In the genomic region with DNA sequence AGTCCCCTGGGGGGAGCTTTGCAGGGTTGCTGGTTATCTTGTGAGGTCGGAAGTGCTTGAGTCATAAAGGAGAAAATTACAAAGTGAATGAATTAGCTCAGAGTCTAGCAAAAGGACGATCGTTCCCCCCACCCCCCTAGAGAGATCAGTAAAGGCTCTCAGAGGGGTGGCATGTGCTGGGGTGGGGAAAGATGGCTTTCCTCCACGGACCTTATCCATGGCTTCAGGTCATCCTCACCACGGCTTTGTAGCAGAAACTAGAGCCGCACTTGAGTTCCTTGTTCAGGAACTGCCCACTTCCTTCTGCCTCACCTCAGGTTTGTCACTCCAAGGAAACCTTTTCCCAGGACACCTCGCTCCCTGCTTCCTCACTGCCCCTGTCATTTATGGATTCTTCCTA, we compare ENCODE assay signal across 8 mouse cellular contexts. TPM values are rescaled to one million over a fixed set of nuclear protein-coding genes. Genes with fewer than 3 reads are reported as not detected.
DNase-seq lines count a peak whose midpoint lies in the region; ATAC-seq lines count a peak whose summit lies in the region.

Spcs2 (minus strand) TSS at position 101 of the 400 bp plus-strand sequence.

- intact Hi-C loops in left cerebral cortex, postnatal 36 days (cut with DNase I) = loop anchor here (10.0 kb wide), 1 partner anchor 379 kb away; the partner anchor contains the start of gene Rps3

- H3K9ac ChIP-seq in lung, embryonic 15.5 days = no peak within 1 kb of the TSS
- H3K9ac ChIP-seq in embryonic facial prominence, embryonic 12.5 days = no peak within 1 kb of the TSS
- H3K9ac ChIP-seq in heart, embryonic 15.5 days = no peak within 1 kb of the TSS
- H3K9ac ChIP-seq in neural tube, embryonic 13.5 days = no peak within 1 kb of the TSS

- no peaks in the 10 kb centered on the region for H3K9me3 ChIP-seq in lung, embryonic 15.5 days
- no peaks in the 10 kb centered on the region for H3K9me3 ChIP-seq in embryonic facial prominence, embryonic 12.5 days
- H3K9me3 ChIP-seq in heart, embryonic 15.5 days (replicated peaks) = no peaks in the 10 kb centered on the region
- H3K9me3 ChIP-seq in neural tube, embryonic 13.5 days = no peaks in the 10 kb centered on the region

- no peak for ATAC-seq in lung, embryonic 15.5 days (ENCODE audit: borderline replicate concordance, extremely low read depth, low FRiP score, low TSS enrichment)
- no peak for ATAC-seq in embryonic facial prominence, embryonic 12.5 days (ENCODE audit: insufficient number of reproducible peaks, insufficient read depth, low FRiP score, low TSS enrichment)
- no peak for ATAC-seq in heart, embryonic 15.5 days (replicated peaks; ENCODE audit: insufficient number of reproducible peaks, insufficient read depth, low FRiP score, low read depth)
- ATAC-seq in neural tube, embryonic 13.5 days (ENCODE audit: low read depth) = no peak

- H3K4me1 ChIP-seq in lung, embryonic 15.5 days = peaks cover 15% of the 10 kb centered on the region
- H3K4me1 ChIP-seq in embryonic facial prominence, embryonic 12.5 days = peaks cover 6% of the 10 kb centered on the region; the same call in 1 of the 2 replicates
- peaks cover 19% of the 10 kb centered on the region for H3K4me1 ChIP-seq in heart, embryonic 15.5 days (replicated peaks)
- H3K4me1 ChIP-seq in neural tube, embryonic 13.5 days (replicated peaks) = peaks cover 5% of the 10 kb centered on the region; the same call in 1 of the 2 replicates

- H3K36me3 ChIP-seq in lung, embryonic 15.5 days = no peaks in the 10 kb centered on the region
- no peaks in the 10 kb centered on the region for H3K36me3 ChIP-seq in embryonic facial prominence, embryonic 12.5 days
- no peaks in the 10 kb centered on the region for H3K36me3 ChIP-seq in heart, embryonic 15.5 days
- no peaks in the 10 kb centered on the region for H3K36me3 ChIP-seq in neural tube, embryonic 13.5 days

- H3K27me3 ChIP-seq in lung, embryonic 15.5 days = no peaks in the 10 kb centered on the region
- H3K27me3 ChIP-seq in embryonic facial prominence, embryonic 12.5 days = no peaks in the 10 kb centered on the region
- H3K27me3 ChIP-seq in heart, embryonic 15.5 days = no peaks in the 10 kb centered on the region
- no peaks in the 10 kb centered on the region for H3K27me3 ChIP-seq in neural tube, embryonic 13.5 days

- no peak for DNase-seq in lung, adult 18-20 months
- DNase-seq in left cerebral cortex, postnatal 36 days (ENCODE audit: low spot score in 2 of 2) = no peak
- no peak for DNase-seq in cerebellum, postnatal 25 days
- DNase-seq in frontal cortex, postnatal 25 days (ENCODE audit: low spot score in 2 of 2) = no peak

- no peak within 1 kb of the TSS for H3K4me3 ChIP-seq in lung, embryonic 15.5 days
- H3K4me3 ChIP-seq in embryonic facial prominence, embryonic 12.5 days = no peak within 1 kb of the TSS
- no peak within 1 kb of the TSS for H3K4me3 ChIP-seq in heart, embryonic 15.5 days
- no peak within 1 kb of the TSS for H3K4me3 ChIP-seq in neural tube, embryonic 13.5 days

- no peak within 1 kb of the TSS for H3K4me2 ChIP-seq in lung, embryonic 15.5 days
- H3K4me2 ChIP-seq in embryonic facial prominence, embryonic 12.5 days (replicated peaks) = no peak within 1 kb of the TSS
- H3K4me2 ChIP-seq in heart, embryonic 15.5 days = no peak within 1 kb of the TSS
- H3K4me2 ChIP-seq in neural tube, embryonic 13.5 days = no peak within 1 kb of the TSS

- 0 out of 2 replicates have a peak within 1 kb of the TSS, but pooled peaks have one; percentile 7 for H3K27ac ChIP-seq in lung, embryonic 15.5 days
- H3K27ac ChIP-seq in embryonic facial prominence, embryonic 12.5 days = no peak within 1 kb of the TSS
- H3K27ac ChIP-seq in heart, embryonic 15.5 days = no peak within 1 kb of the TSS
- no peak within 1 kb of the TSS for H3K27ac ChIP-seq in neural tube, embryonic 13.5 days (replicated peaks)

- WGBS in lung, embryonic 15.5 days = 41% methylated on average over 7 of the region's 7 CpGs
- WGBS in embryonic facial prominence, embryonic 12.5 days = 45% methylated on average over 7 of the region's 7 CpGs
- WGBS in heart, embryonic 15.5 days = 42% methylated on average over 7 of the region's 7 CpGs
- 38% methylated on average over 7 of the region's 7 CpGs for WGBS in neural tube, embryonic 13.5 days

RNA-seq across cellular contexts. Expression of gene Spcs2, which starts in this region (rescaled TPM):
- 400 and 403 TPM in 2 replicates for polyA plus RNA-seq in lung, embryonic 15.5 days (2015; fragmentation: Nextera tagmentation; extraction: Ambion mirVana)
- 334 and 345 TPM in 2 replicates for polyA plus RNA-seq in embryonic facial prominence, embryonic 12.5 days (2016; fragmentation: Nextera tagmentation; extraction: Ambion mirVana)
- polyA plus RNA-seq in heart, embryonic 15.5 days (2015; fragmentation: Nextera tagmentation; extraction: Ambion mirVana) = 188 and 201 TPM in 2 replicates
- total RNA-seq in left cerebral cortex, postnatal 36 days (2021) = 10 to 100 TPM; 85.6 to 90.2 TPM
- 329 and 360 TPM in 2 replicates for polyA plus RNA-seq in neural tube, embryonic 13.5 days (2015; fragmentation: Nextera tagmentation; extraction: Ambion mirVana)
